Mouse (Mus musculus) heart, adult 2 months (tissue): ENCODE measurements around the gene Ahctf1. TPM values are rescaled to one million over a fixed set of nuclear protein-coding genes. Genes with fewer than 3 reads are reported as not detected.
"Not testable (repeated sequence)": the region's sequence is repeated elsewhere in the genome, so short reads cannot be mapped to it uniquely, and the experiment has no call there.

Experiments used
- DNase-seq, 2 experiments: peaks; one replicate each; pipeline ENCODE4 v3.0.0; 2021
- H3K27ac ChIP-seq: fragments of 200-600 bp; 2 replicates; pipeline ENCODE4 v1.8.1; 2022
- H3K27me3 ChIP-seq: fragments of 200-500 bp; 2 replicates; pipeline ENCODE4 v1.6.1; 2012; ENCODE audit warnings: mild to moderate bottlenecking, low read length, inconsistent platforms, mixed read lengths; ENCODE audit not compliant: control insufficient read depth, insufficient read depth
- H3K36me3 ChIP-seq: fragments of 200-500 bp; 2 replicates; pipeline ENCODE4 v1.6.1; 2012; ENCODE audit warnings: low read length, inconsistent platforms; ENCODE audit not compliant: control insufficient read depth, insufficient read depth
- H3K4me1 ChIP-seq: fragments of 200-500 bp; 2 replicates; pipeline ENCODE4 v1.6.1; 2011; ENCODE audit warnings: low read length; ENCODE audit not compliant: control insufficient read depth, insufficient read depth
- H3K4me3 ChIP-seq: fragments of 200-600 bp; 2 replicates; pipeline ENCODE4 v1.8.1; 2022
- H3K79me2 ChIP-seq: fragments of 200-500 bp; replicated peaks from 2 replicates; pipeline ENCODE4 v1.6.1; 2012; ENCODE audit warnings: mild to moderate bottlenecking, inconsistent platforms, low read length, moderate library complexity, mixed read lengths; ENCODE audit not compliant: control insufficient read depth, insufficient read depth
- H3K9ac ChIP-seq: fragments of 200-500 bp; 2 replicates; pipeline ENCODE4 v1.6.1; 2012; ENCODE audit warnings: low read depth, mild to moderate bottlenecking, control low read depth, inconsistent platforms, low read length, mixed read lengths
- CTCF ChIP-seq: fragments of 200-600 bp; IDR thresholded peaks from 2 replicates; pipeline ENCODE4 v1.8.1; 2022; ENCODE audit warnings: antibody characterized with exemption, mild to moderate bottlenecking, moderate library complexity
- EP300 ChIP-seq: fragments of 200-500 bp; IDR thresholded peaks from 2 replicates; pipeline ENCODE4 v1.6.1; 2011; ENCODE audit warnings: low read depth, low read length, control low read depth; ENCODE audit not compliant: insufficient read depth
- POLR2A ChIP-seq: fragments of 200-500 bp; IDR thresholded peaks from 2 replicates; pipeline ENCODE4 v1.6.1; 2011; ENCODE audit warnings: mild to moderate bottlenecking, low read depth, low read length, control low read depth; ENCODE audit not compliant: insufficient read depth
- WGBS: fragments of 180-500 bp; shearing (Covaris S2); methylation state at CpG from one replicate; pipeline ENCODE4 v1.1.7; 2018; 5-methylcytosine and 5-hydroxymethylcytosine counted together
- intact Hi-C: fragments of 180-260 bp; cut with DNase I; formaldehyde crosslinking; loops from one replicate; pipeline ENCODE4 v1.15.1; 2025
- polyA plus RNA-seq: library from polyadenylated mRNA; depleted of rRNA; stranded (reverse); fragments of >200 nt; gene quantifications from 2 replicates; pipeline ENCODE4 v1.2.3, GENCODE M21; 2012
- total RNA-seq, 2 experiments: library from RNA; stranded (reverse); gene quantifications; 2 replicates each; pipeline ENCODE4 v1.2.3; 2021

Gene Ahctf1
- total and polyA plus RNA-seq, 3 experiments = 3.9 to 18.4 (median 16.3) TPM

GRCm38 (mm10) chr1:179715786-179716185 lies 87.7 kb downstream of the Ahctf1 start:
- WGBS = 79% methylated on average over 4 of the region's 4 CpGs
- no peaks in the 10 kb centered on the region for H3K36me3 ChIP-seq

GRCm38 (mm10) chr1:179715289-179715688 lies 88.2 kb downstream of the Ahctf1 start:
- H3K27me3 ChIP-seq, DNase-seq, H3K9ac ChIP-seq, H3K36me3 ChIP-seq, H3K4me1 ChIP-seq, H3K4me3 ChIP-seq, H3K79me2 ChIP-seq, H3K27ac ChIP-seq, intact Hi-C loops: not testable (repeated sequence)
- 64% methylated on average over 4 of the region's 4 CpGs for WGBS

More at GRCm38 (mm10) chr1:179715786-179716185, 87.7 kb downstream of the Ahctf1 start:
- Histone ChIP-seq H3K4me1 (no peaks in the 10 kb centered on the region), H3K4me3 (no peak overlapping the region), H3K27ac (no peak overlapping the region), H3K27me3 (no peaks in the 10 kb centered on the region), H3K9ac (no peak overlapping the region), H3K79me2 (no peaks in the 10 kb centered on the region)
- DNase-seq = no peak
- TF ChIP-seq CTCF = no peak
- TF ChIP-seq POLR2A = no peak
- no peak for TF ChIP-seq EP300
- intact Hi-C loops = no loop called here

GRCm38 (mm10) chr1:179713367-179713766 lies 90.1 kb downstream of the Ahctf1 start:
- Histone ChIP-seq H3K27me3 (no peaks in the 10 kb centered on the region), H3K27ac (no peak overlapping the region), H3K9ac (no peak overlapping the region), H3K79me2 (no peaks in the 10 kb centered on the region), H3K4me3 (no peak overlapping the region), H3K36me3 (no peaks in the 10 kb centered on the region), H3K4me1 (peaks cover 1% of the 10 kb centered on the region; the same call in 1 of the 2 replicates)
- 86% methylated on average over 3 of the region's 3 CpGs for WGBS
- no peak for DNase-seq
- TF ChIP-seq CTCF (0 out of 2 replicates have a peak, but pooled peaks have one; percentile 14), POLR2A (no peak), EP300 (no peak)
- intact Hi-C loops = no loop called here

GRCm38 (mm10) chr1:179712658-179713057 lies 90.8 kb downstream of the Ahctf1 start:
- no peak for TF ChIP-seq POLR2A
- TF ChIP-seq EP300 = no peak
- TF ChIP-seq CTCF = no peak
- H3K4me1 ChIP-seq = peaks cover 1% of the 10 kb centered on the region; the same call in 1 of the 2 replicates
- DNase-seq = no peak
- no peaks in the 10 kb centered on the region for H3K79me2 ChIP-seq
- H3K27me3 ChIP-seq = no peaks in the 10 kb centered on the region
- intact Hi-C loops = no loop called here
- no peak overlapping the region for H3K9ac ChIP-seq
- 95% methylated on average over 7 of the region's 7 CpGs for WGBS
- H3K27ac ChIP-seq = no peak overlapping the region
- no peaks in the 10 kb centered on the region for H3K36me3 ChIP-seq
- H3K4me3 ChIP-seq = no peak overlapping the region

GRCm38 (mm10) chr1:179710739-179711138 lies 92.7 kb downstream of the Ahctf1 start:
- H3K27me3 ChIP-seq = no peaks in the 10 kb centered on the region
- no peak for DNase-seq
- H3K27ac ChIP-seq = no peak overlapping the region
- intact Hi-C loops = no loop called here
- TF ChIP-seq POLR2A (no peak), CTCF (no peak), EP300 (no peak)
- H3K36me3 ChIP-seq = no peaks in the 10 kb centered on the region
- no peak overlapping the region for H3K9ac ChIP-seq
- peaks cover 1% of the 10 kb centered on the region; the same call in 1 of the 2 replicates for H3K4me1 ChIP-seq
- H3K79me2 ChIP-seq = no peaks in the 10 kb centered on the region
- 75% methylated on average over 5 of the region's 5 CpGs for WGBS
- no peak overlapping the region for H3K4me3 ChIP-seq

- intact Hi-C loops = loop anchor here (2.0 kb wide), 1 partner anchor 23 kb away; no protein-coding TSS in a partner anchor
- Histone ChIP-seq H3K36me3 (no peaks in the 10 kb centered on the region), H3K27me3 (no peaks in the 10 kb centered on the region), H3K4me3 (no peak overlapping the region), H3K79me2 (no peaks in the 10 kb centered on the region), H3K4me1 (peaks cover 1% of the 10 kb centered on the region; the same call in 1 of the 2 replicates), H3K9ac (peak overlapping the region; percentile 23; the same call in 1 of the 2 replicates), H3K27ac (peak overlapping the region; percentile 72)
- peak; percentile 59; the same call in 1 of the 2 replicates for TF ChIP-seq EP300
- no peak for TF ChIP-seq CTCF
- 22% methylated on average over 6 of the region's 6 CpGs for WGBS
- DNase-seq = peak; percentile 46 to 73
These were observed 94.1 kb downstream of the Ahctf1 start for GRCm38 (mm10) chr1:179709390-179709789.
